Mouse (Mus musculus) cerebellum, adult 11-12 months (tissue): ENCODE data around the gene Aamp.

Experiments used
- DNase-seq: peaks from one replicate; pipeline ENCODE4 v3.0.0; 2022

Gene Aamp

DNA sequence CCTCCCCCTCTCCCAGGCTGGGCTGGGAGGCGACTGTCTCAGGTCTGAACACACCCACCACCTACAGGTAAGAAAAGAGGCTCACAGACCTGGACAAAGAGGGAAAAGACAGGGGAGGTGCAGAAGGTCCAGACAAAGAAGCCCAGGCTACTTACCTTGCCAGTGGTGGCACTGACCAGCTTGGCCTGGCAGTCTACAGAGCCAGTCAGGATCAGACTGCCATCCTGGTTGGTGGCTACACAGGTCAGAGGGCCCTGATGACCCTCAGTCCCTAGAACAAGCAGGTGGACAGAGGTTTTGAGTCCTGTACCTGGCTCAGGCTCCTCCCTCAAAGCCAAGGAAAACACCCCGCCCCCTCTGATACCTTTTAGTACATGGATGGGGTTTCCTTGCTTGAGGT, 3.2 kb downstream of the Aamp start:
- DNase-seq: peak; percentile 22

DNA sequence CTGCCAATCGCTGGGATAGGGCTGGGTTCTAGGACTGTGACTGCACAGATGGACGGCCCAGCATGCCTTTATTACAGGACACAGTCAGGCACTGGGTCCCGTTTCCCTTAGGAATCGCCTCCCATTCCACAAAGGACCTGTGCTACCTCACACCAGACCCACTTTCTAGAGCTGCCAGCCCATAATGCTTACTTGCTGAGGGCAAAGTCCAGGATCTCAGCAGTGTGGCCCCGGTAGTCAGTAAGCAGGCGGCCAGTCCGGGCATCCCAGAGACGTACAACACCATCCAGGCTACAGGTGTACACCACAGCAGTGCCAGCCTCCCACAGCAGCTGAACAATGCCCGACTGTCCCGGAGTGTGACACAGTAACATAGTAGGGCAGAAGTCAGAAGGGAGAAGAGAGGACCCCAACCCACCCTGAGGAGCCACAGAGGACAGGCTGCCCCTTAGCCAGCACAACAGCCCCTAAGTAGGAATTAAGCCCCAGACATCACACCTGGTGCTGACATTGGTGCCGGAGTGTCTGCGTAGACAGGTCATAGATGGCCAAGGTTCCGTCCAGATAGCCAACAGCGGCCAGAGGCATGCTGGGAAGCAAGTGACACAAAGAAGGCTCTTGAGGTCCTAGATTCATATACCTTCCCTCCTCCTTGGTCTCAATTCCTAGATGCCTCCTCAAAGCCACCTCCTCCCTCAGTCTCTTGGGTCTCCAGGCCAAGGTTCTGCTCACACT, 3.8 kb downstream of the Aamp start:
- peak; percentile 25 for DNase-seq

DNA sequence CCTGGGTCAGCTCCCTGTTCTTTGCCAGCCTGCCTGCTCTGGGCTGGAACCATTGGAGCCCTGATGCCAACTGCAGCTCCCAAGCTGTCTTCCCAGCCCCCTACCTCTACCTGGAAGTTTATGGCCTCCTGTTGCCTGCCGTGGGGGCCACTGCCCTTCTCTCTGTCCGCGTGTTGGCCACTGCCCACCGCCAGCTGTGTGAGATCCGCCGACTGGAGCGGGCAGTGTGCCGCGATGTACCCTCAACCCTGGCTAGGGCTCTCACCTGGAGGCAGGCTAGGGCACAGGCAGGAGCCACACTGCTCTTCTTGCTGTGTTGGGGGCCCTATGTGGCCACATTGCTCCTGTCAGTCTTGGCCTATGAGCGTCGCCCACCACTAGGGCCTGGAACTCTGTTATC, 5.5 kb downstream of the Aamp start:
- no peak for DNase-seq

DNA sequence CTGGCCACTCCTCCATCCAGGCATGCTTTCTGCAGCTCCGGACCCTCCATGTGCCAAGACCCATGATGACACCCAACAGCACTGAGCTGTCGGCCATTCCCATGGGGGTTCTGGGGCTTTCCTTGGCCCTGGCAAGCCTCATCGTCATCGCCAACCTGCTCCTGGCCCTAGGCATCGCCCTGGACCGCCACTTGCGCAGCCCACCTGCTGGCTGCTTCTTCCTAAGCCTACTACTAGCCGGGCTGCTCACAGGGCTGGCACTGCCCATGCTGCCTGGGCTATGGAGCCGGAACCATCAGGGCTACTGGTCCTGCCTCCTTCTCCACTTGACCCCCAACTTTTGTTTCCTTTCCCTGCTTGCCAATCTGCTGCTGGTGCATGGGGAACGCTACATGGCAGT, 6.0 kb downstream of the Aamp start, which contains the start of gene Gpbar1:
Gene Gpbar1, plus strand, starts transcription at position 13 of the 400 bp plus-strand sequence.
- no peak for DNase-seq

DNA sequence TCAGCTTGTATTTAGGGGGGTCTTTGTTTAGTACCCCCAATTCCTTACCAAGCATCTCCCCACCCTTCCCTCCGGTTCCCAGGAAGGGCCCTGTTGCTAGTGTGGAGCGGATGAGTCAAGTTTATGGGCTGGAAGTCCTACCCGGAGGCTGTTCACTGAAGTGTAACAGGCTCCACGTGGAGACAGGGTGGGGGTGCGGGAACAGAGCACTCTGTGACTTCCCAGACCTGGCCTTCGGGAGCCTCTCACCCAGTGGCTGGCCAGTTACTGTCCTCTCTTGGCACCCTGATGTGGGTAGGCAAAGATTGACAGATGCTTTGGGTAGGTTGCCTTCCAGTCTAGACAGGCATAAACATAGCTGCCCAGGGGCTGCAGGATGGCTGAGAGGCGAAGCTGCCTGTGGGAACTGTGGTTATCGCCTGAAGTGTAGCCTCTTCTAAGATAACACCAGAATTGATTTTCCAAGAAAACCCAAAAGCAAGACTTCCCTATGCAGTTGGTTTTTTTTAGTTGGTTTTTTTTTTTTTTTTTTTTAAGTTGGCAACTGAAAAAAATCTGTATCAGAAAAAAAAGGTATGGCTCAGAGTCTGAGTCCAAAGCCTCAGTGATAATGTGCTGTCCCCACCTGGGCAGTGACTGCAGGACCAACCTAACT, 6.5 kb downstream of the Aamp start:
- no peak for DNase-seq

DNA sequence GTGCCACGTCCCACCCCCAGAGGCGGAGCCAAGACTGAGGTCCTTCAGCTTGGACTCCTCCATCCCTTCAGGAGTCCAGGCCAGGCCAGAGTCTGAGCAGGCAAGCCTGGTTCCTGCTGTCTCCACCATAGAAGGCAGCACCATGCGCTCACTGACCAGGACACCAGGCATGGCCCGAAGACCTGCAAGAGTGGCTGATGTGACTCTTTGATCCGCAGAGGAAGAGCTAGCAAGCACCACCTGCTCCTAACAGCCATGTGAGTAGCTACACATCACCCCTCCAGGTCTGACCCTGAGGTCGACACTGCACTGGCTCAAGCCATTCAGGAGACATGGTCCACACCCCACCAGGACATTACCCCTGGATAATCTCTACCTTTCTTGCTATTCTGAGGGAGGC, 7.5 kb downstream of the Aamp start:
- DNase-seq: no peak

DNA sequence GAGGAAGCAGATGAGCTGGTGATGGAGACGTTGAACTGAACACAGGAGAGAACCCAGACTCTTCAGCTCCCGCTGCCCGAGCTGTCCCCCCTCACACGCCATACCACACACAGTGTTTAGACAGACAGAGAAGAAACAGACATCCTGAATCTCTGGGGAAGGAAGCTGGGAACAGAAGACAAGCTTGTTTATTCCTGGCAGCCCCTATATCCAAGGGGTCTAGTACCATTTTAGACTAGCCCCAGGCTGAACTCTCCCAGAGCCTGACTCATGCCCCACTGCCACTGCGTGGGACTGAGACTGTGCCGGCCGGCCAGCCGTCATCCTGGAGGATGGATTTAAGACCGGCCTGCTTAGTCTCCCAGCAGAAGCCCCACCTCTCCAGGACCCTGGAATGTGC, 9.5 kb downstream of the Aamp start:
- no peak for DNase-seq

DNA sequence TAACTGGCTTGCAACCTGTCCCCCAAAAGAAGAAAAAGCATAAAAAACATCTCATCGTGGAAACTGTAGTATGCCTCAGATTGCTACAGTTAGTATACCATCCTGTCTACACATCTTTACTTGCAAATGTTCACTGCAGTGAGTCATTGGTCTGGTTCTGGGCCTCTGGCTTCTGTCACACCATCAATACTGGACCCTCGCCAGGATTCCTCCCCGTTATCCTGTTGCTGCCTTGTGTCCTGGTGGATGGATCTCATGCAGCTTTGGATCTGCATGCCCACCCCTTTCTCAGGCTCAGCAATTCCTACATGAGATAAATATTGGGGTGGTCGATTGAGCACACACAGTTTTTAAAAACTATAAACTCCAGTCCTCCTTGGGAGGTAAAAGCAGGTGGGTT, 12.9 kb downstream of the Aamp start:
- no peak for DNase-seq

DNA sequence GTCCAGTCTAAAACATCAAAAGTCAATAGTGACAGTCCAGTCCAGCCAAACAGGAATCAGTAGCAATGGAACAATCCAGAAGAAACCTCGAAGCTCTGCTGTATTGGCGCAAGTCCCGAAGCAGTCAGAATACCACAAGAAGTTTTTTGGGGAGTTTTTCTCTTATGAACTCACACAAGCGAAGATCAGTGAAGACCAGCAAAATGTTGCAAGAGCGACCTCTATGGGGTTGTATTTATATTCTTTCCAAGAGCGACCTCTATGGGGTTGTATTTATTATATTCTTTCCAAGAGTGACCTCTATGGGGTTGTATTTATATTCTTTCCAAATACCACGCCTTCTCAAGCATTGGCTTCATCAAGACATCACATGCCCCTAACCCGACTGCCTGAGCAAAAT, 15.8 kb downstream of the Aamp start:
- no peak for DNase-seq

DNA sequence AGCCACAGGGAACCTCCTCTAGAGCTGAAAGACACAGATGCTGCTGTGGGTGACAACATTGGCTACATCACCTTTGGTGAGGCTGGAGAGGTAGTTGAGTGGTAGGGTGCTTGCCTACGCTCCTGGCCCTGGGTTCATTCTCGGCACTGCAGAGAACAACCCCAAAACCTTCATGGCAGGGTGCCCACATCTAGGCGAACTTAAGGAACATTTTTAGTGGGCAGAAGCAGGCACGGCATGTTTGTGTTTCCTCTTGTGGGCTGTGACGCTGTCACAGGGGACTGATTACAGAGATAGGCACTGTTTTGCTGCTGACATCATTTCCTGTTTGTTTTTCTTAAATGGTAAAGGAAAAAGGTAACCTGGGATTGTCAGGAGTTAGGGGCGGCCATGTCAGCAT, 22.0 kb downstream of the Aamp start:
- DNase-seq: no peak

DNA sequence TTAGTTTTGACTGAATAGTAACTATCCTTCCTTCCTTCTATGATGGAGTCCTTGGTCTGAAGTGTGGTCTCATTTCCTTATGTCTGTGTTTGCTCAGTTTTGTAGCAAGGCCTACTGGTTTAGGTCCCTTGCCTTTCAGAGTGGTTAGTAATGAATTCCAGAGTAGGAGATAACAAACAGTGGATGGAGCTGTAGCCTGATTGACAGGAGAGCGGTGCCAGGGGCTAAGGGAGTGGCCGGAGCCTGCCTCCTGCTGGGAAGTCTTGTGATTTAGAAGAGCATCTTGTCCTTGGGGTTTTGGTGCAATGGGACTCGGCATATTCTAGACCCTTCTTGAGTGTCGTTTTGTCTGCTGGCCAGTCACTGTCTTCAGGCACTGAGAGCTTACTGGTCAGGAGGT, 27.8 kb downstream of the Aamp start:
- DNase-seq: no peak

DNA sequence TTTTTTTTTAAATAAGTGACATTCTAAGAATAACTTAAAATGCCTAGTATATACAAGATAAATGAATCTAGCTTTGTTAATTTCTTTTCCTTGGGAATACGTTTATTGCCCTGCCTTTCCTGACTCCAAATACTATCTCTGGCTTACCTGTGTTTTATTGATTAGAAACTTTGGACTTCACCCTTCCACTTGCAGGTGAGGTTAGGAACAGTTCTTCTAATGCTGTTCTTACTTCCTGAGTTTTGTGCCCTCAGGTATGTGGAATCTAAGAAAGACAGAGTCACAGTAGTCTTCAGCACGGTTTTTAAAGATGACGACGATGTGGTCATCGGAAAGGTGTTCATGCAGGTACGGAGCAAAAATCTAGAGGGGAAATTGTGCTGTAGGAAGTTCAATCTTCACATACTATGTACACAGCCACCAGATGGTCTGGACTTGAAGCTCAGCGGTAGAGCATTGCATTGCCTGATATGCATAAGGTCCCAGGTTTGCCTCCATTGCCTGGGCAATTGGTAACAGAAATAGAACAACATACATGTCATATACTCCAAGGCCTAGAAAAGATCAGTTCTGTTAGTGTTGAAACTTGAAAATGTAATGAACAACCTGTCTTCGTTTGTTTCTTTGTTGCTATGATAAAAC, 28.7 kb downstream of the Aamp start:
- no peak for DNase-seq

DNA sequence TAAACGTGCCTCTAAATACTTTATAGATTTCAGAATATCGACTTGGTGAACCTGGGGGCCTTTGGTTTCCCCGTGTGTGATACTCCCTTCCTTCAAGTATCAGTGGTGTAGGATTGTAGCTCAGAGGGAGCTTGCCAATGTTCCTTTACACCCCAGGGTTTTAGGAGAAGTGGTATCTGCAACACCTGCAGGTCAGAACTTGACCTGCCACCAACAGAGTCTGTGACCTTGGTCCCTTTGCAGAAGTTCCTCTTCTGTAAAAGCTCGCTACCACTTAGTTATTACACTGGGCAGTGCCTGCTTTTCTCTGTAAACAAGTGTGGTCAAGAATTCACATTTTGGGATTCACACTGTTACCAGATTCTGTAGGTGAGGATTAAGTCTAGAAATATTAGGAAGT, 34.4 kb downstream of the Aamp start:
- DNase-seq: no peak

DNA sequence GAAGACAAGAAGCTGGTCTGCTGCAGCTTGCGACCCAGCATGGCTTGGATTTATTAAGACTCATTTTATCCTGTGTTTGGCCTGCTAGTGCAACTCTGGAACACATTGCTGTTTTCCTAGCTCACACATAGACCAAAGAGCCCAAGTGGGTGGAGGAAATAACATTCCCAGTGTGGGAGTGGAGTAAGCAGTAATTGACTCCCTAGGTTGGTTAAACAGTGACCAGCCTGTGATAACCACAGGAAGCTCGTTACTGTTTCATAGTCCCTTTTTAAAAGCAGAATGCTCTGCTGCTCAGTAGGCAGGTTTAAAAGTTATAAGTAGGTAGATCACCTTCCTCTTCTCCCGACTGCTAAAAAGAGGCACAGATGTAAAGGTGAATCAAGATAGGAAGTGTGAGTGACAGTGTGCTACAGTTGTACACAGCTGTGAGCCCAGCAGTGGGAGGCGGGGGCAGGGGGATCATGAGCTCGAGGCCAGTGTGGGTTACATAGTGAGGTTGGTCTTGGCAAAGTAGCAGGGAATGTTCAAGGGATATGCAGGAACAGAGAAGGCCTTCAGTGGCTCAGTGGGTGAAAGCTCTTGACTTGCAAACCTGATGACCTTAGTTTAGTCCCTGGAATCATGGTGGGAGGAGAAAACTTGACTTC, 35.1 kb downstream of the Aamp start:
- DNase-seq: no peak

DNA sequence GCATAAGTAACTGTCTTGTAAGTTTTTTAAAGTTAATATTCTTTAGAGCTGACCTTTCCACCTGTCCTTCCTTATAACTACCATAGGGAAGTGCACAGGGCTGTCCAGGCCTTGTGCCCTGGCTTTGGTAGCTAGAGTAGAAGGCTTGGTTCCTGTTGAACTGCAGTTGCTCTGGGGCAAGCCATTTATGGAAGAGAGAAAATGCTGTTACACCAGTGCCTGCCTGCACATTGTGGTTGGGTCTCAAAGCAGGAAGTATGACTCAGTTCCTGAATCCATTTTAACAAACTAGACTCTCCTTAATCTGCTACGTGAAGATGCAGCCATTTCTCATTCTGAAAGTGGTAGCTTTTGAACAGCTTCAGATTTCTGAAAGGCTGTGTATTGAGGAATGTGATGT, 35.7 kb downstream of the Aamp start:
- DNase-seq: no peak

DNA sequence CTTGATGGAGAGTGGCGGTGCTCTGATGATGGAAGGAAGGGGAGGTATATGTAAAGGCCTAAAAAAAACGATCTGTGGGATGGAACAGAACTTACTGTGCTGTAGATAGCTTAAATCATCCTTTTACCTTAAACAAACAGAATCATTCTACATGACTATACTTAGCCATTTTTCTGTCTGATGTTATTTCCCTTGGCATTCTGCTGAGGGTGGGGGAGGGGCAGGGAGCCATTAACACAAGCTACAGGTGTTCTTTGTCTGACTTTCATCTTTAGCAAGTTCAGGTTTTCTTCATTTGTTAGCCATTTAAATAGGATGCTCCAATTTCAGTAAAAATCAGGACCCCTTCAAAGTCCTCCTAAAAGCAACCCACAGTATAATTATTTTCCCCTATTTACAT, 39.0 kb downstream of the Aamp start:
- no peak for DNase-seq

DNA sequence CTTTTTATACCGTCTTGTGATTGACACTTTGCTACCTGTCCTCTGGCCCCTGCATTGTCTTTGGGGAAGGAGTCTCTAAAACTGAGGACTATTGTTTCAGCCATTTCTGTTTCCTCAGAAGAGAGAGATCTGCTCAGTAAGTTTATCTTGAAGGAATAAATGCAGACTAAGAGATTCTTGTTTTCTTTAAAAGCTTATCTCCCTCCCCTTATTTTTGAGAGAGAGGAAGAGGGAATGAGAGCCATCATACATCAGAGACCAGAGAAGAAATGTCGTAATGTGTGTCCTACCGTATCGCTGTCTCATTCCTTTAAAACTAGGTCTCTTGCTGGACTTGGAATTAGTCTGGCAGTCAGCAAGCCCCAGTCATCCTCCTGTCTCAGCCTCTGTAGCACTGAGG, 43.7 kb downstream of the Aamp start:
- no peak for DNase-seq

DNA sequence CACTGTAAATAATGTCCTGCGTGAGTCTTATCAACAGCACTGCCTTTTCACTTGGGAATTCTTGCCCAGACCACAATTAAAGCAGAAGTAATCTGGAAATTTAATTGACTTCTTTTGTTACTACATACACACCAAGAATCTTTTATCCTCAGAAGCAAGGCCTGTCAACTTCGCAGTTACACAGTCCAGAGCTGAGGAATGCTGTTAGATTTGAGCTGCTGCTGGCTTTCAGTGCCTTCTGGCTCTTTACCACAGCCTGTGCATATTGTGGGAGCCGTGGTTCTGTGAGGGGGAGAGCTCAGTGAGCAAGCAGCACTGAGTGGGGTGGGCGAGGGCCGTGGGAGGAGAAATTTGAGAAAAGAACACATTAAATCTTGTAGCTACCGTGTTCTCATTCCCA, 44.2 kb downstream of the Aamp start:
- no peak for DNase-seq

DNA sequence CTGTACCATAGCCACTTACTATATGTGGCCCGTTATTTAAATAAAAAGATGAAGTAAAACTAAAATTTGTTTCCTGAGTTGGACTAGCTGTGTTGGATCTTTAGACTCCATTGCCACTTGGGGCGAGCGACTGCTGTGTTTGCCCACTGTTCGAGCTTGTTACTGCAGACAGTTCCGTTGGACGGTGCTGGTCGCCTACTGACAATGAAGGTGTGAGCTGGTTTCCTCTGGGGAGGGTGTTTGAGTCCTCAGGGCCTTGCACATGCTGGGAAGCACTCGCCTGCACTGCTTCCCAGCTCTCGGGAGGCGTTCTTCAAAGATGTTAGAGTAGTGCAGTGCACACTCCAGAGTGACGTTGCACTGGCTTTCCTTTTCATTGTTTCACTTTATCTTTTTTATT, 44.9 kb downstream of the Aamp start:
- DNase-seq: no peak

DNA sequence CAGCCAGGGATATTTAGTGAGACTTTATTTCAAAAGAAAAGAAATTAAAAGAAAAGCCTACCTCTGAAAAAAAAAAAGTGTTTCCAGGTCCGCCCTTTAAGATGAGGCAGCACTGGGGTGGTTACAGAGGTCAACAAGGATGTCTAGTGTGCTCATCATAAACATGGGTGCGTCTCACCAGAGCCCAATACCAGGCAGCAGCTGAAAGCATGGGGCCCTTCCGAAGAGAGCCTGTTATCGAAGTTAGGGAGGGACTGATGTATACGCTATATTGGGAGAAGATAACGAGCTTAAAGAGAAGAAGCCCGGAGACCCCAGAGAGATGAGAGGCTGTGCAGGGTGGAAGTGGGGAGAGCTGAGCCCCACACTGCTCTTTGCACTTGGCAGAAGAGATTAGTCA, 45.4 kb downstream of the Aamp start:
- no peak for DNase-seq

DNA sequence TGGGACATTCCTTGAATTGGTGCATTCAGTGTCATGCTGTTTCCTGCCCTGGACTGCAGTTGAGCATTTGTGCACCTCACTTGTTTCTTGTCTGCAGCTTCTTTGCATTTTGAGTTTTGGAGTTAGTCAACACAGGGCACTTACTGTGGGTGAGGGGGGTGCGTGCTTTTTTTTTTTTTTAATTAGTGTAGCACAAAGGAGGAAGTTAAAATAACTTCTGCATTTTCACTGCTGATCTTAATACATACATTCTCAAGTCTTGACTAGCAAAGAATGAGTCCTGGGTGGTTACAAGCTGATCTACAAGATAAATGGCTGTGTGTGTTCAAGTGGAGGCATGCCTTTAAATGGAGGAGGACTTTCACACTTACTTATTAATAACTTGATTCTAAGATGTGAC, 46.4 kb downstream of the Aamp start:
- DNase-seq: no peak

DNA sequence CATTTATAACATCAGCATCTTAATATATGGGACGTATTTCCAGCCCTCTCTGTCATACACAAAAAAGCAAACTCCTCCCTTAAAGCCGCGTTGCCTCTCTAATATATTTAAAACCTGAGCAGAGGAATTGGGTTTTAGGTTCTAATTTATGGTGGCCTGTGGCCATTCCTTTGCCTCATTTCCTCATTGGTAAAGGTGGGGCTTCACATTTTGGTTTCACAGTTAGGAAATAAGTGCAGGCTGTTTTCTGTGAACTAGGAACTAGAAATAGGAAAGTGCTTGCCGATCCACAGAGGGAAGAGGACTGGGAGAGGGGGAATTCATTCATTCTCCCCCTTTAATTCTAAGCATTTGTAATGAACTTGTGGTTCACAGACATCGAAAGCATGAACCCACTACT, 46.9 kb downstream of the Aamp start:
- no peak for DNase-seq

DNA sequence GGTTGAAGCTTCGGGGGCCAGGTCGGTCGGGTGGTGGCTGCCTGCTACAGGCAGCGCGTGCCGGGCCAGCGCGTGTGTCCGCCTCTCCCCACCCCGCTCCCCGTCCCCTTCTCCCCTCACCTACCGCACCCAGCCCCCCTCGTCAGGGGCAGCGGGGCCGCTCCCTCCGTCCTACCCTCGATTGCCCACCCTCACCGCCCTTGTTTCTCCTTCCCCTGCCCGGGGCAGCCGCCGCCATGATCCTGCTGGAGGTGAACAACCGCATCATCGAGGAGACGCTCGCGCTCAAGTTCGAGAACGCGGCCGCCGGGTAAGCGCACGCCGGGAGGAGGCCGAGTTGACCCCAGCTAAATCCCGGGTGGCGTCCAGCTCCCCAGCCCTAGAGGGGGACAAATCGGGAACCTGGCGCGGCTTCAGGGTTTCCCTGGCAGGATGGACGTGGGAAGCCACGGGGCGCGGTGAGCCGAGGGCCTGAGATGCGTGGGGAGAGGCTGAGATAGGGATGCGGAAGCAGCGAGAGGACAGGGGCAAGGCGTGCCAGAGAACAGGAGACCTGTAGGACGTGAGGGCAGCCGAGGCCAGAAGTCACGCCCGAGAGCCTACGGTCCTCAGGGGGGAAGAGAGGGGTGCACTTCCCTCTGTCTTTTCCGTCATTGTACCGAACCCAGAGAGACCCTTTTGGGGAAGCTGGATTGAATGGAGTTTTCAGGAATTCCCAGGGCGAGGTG, 47.8 kb downstream of the Aamp start:
- DNase-seq: peak; percentile 60
